Mouse (Mus musculus) gonadal fat pad, adult 2 months (tissue): Measurements from ENCODE around the gene Gm20388. TPM values are rescaled to one million over a fixed set of nuclear protein-coding genes. Genes with fewer than 3 reads are reported as not detected.

Experiments used
- DNase-seq: peaks from one replicate; pipeline ENCODE4 v3.0.0-alpha.2; 2012; ENCODE audit warnings: low read depth
- polyA plus RNA-seq: library from polyadenylated mRNA; depleted of rRNA; stranded (reverse); fragments of >200 nt; gene quantifications from 2 replicates; pipeline ENCODE4 v1.2.3, GENCODE M21; 2012

Gm20388 gene
- polyA plus RNA-seq, 1 experiment: 119 TPM

- DNase-seq: no peak
Measured at GRCm38 (mm10) chr8:123859648-123860259, 3949.1 kb downstream of the Gm20388 start, which contains the start of gene Ccsap. Gene Ccsap (minus strand): TSS chr8:123860209.

- no peak for DNase-seq
Measured at GRCm38 (mm10) chr8:123860386-123860785, 3949.7 kb downstream of the Gm20388 start.

GRCm38 (mm10) chr8:123865786-123866185 lies 3955.1 kb downstream of the Gm20388 start:
- no peak for DNase-seq

- no peak for DNase-seq
Measured at GRCm38 (mm10) chr8:123866971-123867370, 3956.3 kb downstream of the Gm20388 start.

GRCm38 (mm10) chr8:123872048-123872447 lies 3961.4 kb downstream of the Gm20388 start:
- no peak for DNase-seq

- DNase-seq: no peak
Measured at GRCm38 (mm10) chr8:123873364-123873763, 3962.7 kb downstream of the Gm20388 start.

- DNase-seq: no peak
Measured at GRCm38 (mm10) chr8:123874324-123874723, 3963.7 kb downstream of the Gm20388 start.

GRCm38 (mm10) chr8:123877865-123878264 lies 3967.2 kb downstream of the Gm20388 start:
- DNase-seq: no peak

GRCm38 (mm10) chr8:123880271-123880670 lies 3969.6 kb downstream of the Gm20388 start:
- no peak for DNase-seq

GRCm38 (mm10) chr8:123880821-123881350 lies 3970.2 kb downstream of the Gm20388 start:
- DNase-seq: no peak

GRCm38 (mm10) chr8:123882412-123882811 lies 3971.8 kb downstream of the Gm20388 start:
- no peak for DNase-seq

GRCm38 (mm10) chr8:123883094-123883493 lies 3972.5 kb downstream of the Gm20388 start:
- DNase-seq: no peak

- DNase-seq: no peak
Measured at GRCm38 (mm10) chr8:123884721-123885565, 3974.3 kb downstream of the Gm20388 start.

- DNase-seq: no peak
Measured at GRCm38 (mm10) chr8:123887163-123887562, 3976.5 kb downstream of the Gm20388 start.

- DNase-seq: no peak
Measured at GRCm38 (mm10) chr8:123887956-123888355, 3977.3 kb downstream of the Gm20388 start.

- no peak for DNase-seq
Measured at GRCm38 (mm10) chr8:123889797-123890196, 3979.2 kb downstream of the Gm20388 start.

GRCm38 (mm10) chr8:123891271-123891670 lies 3980.6 kb downstream of the Gm20388 start:
- no peak for DNase-seq

GRCm38 (mm10) chr8:123891883-123892585 lies 3981.4 kb downstream of the Gm20388 start:
- DNase-seq: no peak

- no peak for DNase-seq
Measured at GRCm38 (mm10) chr8:123892586-123893155, 3982.0 kb downstream of the Gm20388 start.

GRCm38 (mm10) chr8:123893413-123893812 lies 3982.8 kb downstream of the Gm20388 start:
- DNase-seq: no peak

- no peak for DNase-seq
Measured at GRCm38 (mm10) chr8:123894502-123895097, 3984.0 kb downstream of the Gm20388 start, which contains the start of gene Acta1. Gene Acta1 (minus strand): TSS chr8:123894751.
